Mouse (Mus musculus) embryonic facial prominence, embryonic 11.5 days (tissue): Measurements from ENCODE around the gene Prkag1. TPM values are rescaled to one million over a fixed set of nuclear protein-coding genes. Genes with fewer than 3 reads are reported as not detected.
"Not testable (repeated sequence)": the region's sequence is repeated elsewhere in the genome, so short reads cannot be mapped to it uniquely, and the experiment has no call there.

Experiments
- ATAC-seq: fragments of 200-750 bp; cut with Nextera tagmentation; replicated peaks from 2 replicates; pipeline ENCODE4 v1.8.0; 2017; ENCODE audit warnings: low read depth; ENCODE audit not compliant: insufficient number of reproducible peaks, low FRiP score, low TSS enrichment
- DNase-seq: peaks from one replicate; pipeline ENCODE4 v3.0.0-alpha.2; 2015; ENCODE audit warnings: low spot score
- H3K27ac ChIP-seq: fragments of 300-500 bp; sonication (generic); replicated peaks from 2 replicates; pipeline ENCODE4 v1.5.1; 2014; ENCODE audit warnings: mild to moderate bottlenecking, low read depth, low read length, control low read depth
- H3K27me3 ChIP-seq: fragments of 300-500 bp; sonication (generic); 2 replicates; pipeline ENCODE4 v1.6.1; 2014; ENCODE audit warnings: mild to moderate bottlenecking, low read length, moderate library complexity, mixed read lengths; ENCODE audit not compliant: control insufficient read depth, insufficient read depth
- H3K36me3 ChIP-seq: fragments of 300-500 bp; sonication (generic); replicated peaks from 2 replicates; pipeline ENCODE4 v1.6.1; 2014; ENCODE audit warnings: low read depth, mild to moderate bottlenecking, low read length, moderate library complexity, mixed read lengths; ENCODE audit not compliant: control insufficient read depth, insufficient read depth
- H3K4me1 ChIP-seq: fragments of 300-500 bp; sonication (generic); 2 replicates; pipeline ENCODE4 v1.6.1; 2014; ENCODE audit warnings: low read length, mixed read lengths; ENCODE audit not compliant: control insufficient read depth, insufficient read depth
- H3K4me2 ChIP-seq: fragments of 300-500 bp; sonication (generic); 2 replicates; pipeline ENCODE4 v1.6.1; 2014; ENCODE audit warnings: low read depth, mild to moderate bottlenecking, control low read depth, low read length, moderate library complexity
- H3K4me3 ChIP-seq: fragments of 300-500 bp; sonication (generic); 2 replicates; pipeline ENCODE4 v1.5.1; 2014; ENCODE audit warnings: low read depth, low read length, control low read depth
- H3K9ac ChIP-seq: fragments of 300-500 bp; sonication (generic); replicated peaks from 2 replicates; pipeline ENCODE4 v1.6.1; 2014; ENCODE audit warnings: mild to moderate bottlenecking, control low read depth, low read length
- H3K9me3 ChIP-seq: fragments of 300-500 bp; sonication (generic); replicated peaks from 2 replicates; pipeline ENCODE4 v1.6.1; 2016; ENCODE audit warnings: mild to moderate bottlenecking, low read length, inconsistent platforms, mixed read lengths; ENCODE audit not compliant: control insufficient read depth
- WGBS: fragments of 180-500 bp; shearing (Covaris S2); extraction: QIAGEN DNeasy Blood & Tissue Kit; methylation state at CpG from one replicate; pipeline ENCODE4 v1.1.7; 2014; 5-methylcytosine and 5-hydroxymethylcytosine counted together
- polyA plus RNA-seq: library from polyadenylated mRNA; unstranded; fragments of >200 nt; fragmentation: Nextera tagmentation; extraction: Ambion mirVana; gene quantifications from 2 replicates; pipeline ENCODE4 v1.2.1, GENCODE M21; 2014

The Prkag1 gene
- polyA plus RNA-seq, 1 experiment from 2014 or later, result 69.8 TPM

DNA sequence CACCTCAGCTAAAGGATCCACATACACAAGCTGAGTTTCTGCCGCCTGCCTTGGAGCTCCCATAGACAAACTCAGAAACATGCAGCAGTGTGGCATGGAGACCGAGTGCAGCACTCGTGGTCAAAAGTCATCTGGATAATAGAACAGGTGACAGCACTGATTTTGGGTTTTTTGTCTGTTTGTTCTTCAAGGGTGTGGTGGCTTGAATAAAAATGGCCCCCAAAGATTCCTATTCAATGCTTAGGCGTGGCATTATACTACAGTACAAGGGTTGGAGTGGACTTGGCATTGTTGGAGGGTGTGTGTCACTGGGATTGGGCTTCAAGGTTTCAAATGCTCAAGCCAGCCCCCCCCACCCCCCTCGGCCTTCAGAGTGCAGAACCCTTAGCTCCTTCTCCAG is 9.2 kb downstream of the Prkag1 start:
- DNase-seq (no peak), ATAC-seq (no peak)
- Histone ChIP-seq H3K36me3 (no peaks in the 10 kb centered on the region), H3K4me3 (no peak overlapping the region), H3K9me3 (no peaks in the 10 kb centered on the region), H3K9ac (no peak overlapping the region), H3K27me3 (no peaks in the 10 kb centered on the region), H3K4me2 (no peak overlapping the region), H3K27ac (no peak overlapping the region), H3K4me1 (no peaks in the 10 kb centered on the region)
- WGBS, result 89% methylated on average over 5 of the region's 5 CpGs

DNA sequence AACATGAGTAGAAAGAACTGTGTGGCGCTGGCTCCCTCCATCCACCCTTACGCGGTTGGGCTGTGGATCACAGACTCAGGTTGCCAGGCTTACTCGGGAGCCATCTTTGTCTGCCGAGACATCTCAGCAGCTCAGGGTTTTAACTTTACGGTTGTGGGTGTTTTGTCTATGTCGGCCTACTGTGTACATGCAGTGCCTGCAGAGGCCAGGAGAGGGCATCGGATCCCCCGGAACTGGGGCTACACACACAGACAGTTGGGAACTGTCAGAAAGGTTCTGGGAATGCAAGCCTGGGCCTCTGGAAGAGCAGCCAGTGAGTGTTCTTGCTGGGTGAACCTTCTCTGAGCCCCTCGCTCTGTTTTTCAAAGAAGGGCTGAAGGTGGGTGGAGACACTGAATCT is 9.9 kb downstream of the Prkag1 start:
- no peaks in the 10 kb centered on the region for H3K27me3 ChIP-seq
- no peak overlapping the region for H3K4me2 ChIP-seq
- no peak for ATAC-seq
- DNase-seq, result no peak
- no peak overlapping the region for H3K9ac ChIP-seq
- 28% methylated on average over 10 of the region's 10 CpGs for WGBS
- H3K4me1 ChIP-seq, result no peaks in the 10 kb centered on the region
- H3K27ac ChIP-seq, result no peak overlapping the region
- no peaks in the 10 kb centered on the region for H3K36me3 ChIP-seq
- H3K4me3 ChIP-seq, result no peak overlapping the region
- no peaks in the 10 kb centered on the region for H3K9me3 ChIP-seq

DNA sequence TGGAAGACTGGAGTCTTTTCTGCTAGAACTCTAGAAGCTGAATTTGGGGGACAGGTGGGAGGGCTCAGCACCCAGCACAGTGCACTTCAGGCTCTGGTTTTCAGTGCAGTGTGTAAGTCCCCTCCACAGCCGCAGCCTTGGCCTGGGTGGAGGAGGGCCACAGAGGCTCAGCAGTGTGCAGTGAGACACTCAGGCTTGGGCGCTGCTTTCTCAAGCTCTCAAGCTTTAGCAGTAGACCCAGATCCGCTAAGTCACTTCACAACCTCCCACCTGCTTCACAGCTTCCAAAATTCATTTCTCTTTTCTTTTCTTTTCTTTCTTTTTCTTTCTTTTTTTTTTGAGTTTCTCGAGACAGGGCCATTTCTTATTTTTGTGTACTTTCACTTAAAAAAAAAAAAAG is 10.4 kb downstream of the Prkag1 start:
- DNase-seq (no peak), ATAC-seq (no peak)
- no peaks in the 10 kb centered on the region for H3K36me3 ChIP-seq
- H3K4me1 ChIP-seq, result no peaks in the 10 kb centered on the region
- H3K9me3 ChIP-seq, result no peaks in the 10 kb centered on the region
- H3K4me2 ChIP-seq, result no peak overlapping the region
- no peak overlapping the region for H3K9ac ChIP-seq
- no peak overlapping the region for H3K4me3 ChIP-seq
- 89% methylated on average over 4 of the region's 4 CpGs for WGBS
- no peaks in the 10 kb centered on the region for H3K27me3 ChIP-seq
- no peak overlapping the region for H3K27ac ChIP-seq

DNA sequence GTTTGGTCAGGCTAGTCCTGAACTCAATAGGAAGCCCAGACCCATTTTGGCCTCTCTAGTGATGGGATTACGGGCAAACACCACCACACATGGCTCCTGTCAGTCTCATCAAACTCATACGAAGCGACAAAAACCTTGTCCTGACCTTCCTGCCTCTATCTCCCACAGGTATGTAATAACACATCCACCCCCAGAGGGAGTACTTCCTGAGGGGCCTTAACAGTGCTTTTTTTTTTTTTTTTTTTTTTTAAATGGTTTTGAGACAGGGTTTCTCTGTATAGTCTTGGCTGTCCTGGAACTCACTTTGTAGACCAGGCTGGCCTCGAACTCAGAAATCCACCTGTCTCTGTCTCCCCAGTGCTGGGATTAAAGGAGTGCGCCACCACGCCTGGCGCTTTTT is 13.2 kb downstream of the Prkag1 start:
- 91% methylated on average over 7 of the region's 7 CpGs for WGBS
- H3K9me3 ChIP-seq, result no peaks in the 10 kb centered on the region
- DNase-seq (no peak), ATAC-seq (no peak)
- H3K4me1 ChIP-seq, result no peaks in the 10 kb centered on the region
- H3K4me3 ChIP-seq, result no peak overlapping the region
- no peaks in the 10 kb centered on the region for H3K27me3 ChIP-seq
- no peak overlapping the region for H3K27ac ChIP-seq
- no peak overlapping the region for H3K4me2 ChIP-seq
- peaks cover 3% of the 10 kb centered on the region; the same call in 1 of the 2 replicates for H3K36me3 ChIP-seq
- H3K9ac ChIP-seq, result no peak overlapping the region

DNA sequence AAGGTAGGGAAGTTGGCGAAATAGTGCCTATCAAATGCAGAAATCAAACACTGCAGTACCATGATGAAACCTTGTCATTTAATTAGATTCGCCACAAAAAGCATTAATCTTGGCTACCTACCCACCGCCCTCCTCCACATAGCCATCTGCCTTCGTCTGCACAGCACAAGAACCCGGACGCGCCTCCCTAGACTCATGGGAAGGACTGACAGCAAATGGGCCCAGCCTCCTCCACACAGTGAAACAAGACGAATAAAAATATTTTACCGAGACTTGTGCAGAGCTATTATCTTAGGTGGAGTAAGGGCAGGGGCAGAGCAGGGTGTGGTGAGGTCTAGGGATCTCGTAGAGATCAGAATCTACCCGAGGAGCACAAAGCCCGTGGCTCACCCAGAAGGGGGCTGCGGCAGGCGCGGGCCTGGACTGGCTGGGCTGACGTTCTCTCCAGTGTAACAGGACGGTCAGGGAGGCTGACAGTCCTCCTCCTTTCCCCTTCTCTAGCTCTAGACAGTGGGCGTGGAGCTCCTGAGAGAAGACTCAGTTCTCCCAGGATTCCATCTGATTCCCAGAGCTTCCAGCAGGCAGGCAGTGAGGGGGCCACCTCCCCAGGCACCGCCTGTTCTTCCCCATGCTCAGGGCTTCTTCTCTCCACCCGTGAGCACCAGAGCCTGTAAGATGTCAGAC is 18.4 kb downstream of the Prkag1 start:
- Histone ChIP-seq H3K27ac (no peak overlapping the region), H3K9me3 (no peaks in the 10 kb centered on the region), H3K4me1 (peaks cover 2% of the 10 kb centered on the region; the same call in 1 of the 2 replicates), H3K36me3 (peaks cover 5% of the 10 kb centered on the region; the same call in 1 of the 2 replicates), H3K4me3 (no peak overlapping the region), H3K9ac (no peak overlapping the region), H3K4me2 (no peak overlapping the region), H3K27me3 (peaks cover 20% of the 10 kb centered on the region)
- DNase-seq (no peak), ATAC-seq (no peak)
- 84% methylated on average over 20 of the region's 20 CpGs for WGBS

DNA sequence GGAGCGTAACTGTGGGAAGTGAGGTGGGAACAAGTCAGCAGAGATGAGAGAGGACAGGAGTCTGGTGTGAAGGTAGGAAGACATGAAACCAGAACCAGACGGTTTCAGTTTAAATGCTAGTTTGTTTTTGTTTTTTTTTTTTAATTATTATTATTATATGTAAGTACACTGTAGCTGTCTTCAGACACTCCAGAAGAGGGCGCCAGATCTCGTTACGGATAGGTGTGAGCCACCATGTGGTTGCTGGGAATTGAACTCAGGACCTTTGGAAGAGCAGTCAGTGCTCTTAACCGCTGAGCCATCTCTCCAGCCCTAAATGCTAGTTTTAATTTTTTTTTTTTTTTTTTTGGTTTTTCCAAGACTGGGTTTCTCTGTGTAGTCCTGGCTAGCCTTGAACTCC is 21.1 kb downstream of the Prkag1 start:
- DNase-seq, H3K9ac ChIP-seq, H3K4me2 ChIP-seq, H3K36me3 ChIP-seq, H3K9me3 ChIP-seq, ATAC-seq, H3K4me3 ChIP-seq, H3K27ac ChIP-seq: not testable (repeated sequence)
- Histone ChIP-seq H3K4me1 (peaks cover 16% of the 10 kb centered on the region), H3K27me3 (peaks cover 47% of the 10 kb centered on the region)
- WGBS, result 71% methylated on average over 6 of the region's 6 CpGs

DNA sequence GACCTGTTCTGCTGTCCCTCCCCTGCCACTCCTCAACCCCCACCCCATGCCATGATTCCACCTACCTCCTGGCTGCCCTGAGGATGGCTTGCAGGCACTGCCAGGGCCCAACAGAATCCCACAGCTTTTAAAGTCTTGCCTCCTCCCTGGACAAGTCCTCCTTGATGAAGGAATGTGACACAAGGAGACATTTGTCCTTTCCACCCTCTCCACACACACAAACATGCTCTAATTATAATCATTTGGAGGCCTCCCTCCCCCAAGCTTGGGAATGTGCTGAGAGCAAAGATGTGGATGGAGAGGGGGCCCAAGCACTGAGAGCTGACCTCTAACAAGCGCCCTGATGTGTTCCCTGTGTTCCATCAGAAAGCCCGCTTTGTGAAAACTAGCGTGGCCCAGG is 21.9 kb downstream of the Prkag1 start, which contains the start of gene Ddn:
Gene Ddn, minus strand, starts transcription at position 101 of the 400 bp plus-strand sequence.
- Histone ChIP-seq H3K27ac (no peak within 1 kb of the TSS), H3K36me3 (peaks cover 5% of the 10 kb centered on the region; the same call in 1 of the 2 replicates), H3K4me3 (no peak within 1 kb of the TSS; the same call in 1 of the 2 replicates), H3K4me2 (no peak within 1 kb of the TSS), H3K27me3 (peaks cover 55% of the 10 kb centered on the region), H3K9me3 (no peaks in the 10 kb centered on the region), H3K4me1 (peaks cover 16% of the 10 kb centered on the region), H3K9ac (no peak within 1 kb of the TSS)
- ATAC-seq, result no peak
- no peak for DNase-seq
- WGBS, result 51% methylated on average over 3 of the region's 3 CpGs

DNA sequence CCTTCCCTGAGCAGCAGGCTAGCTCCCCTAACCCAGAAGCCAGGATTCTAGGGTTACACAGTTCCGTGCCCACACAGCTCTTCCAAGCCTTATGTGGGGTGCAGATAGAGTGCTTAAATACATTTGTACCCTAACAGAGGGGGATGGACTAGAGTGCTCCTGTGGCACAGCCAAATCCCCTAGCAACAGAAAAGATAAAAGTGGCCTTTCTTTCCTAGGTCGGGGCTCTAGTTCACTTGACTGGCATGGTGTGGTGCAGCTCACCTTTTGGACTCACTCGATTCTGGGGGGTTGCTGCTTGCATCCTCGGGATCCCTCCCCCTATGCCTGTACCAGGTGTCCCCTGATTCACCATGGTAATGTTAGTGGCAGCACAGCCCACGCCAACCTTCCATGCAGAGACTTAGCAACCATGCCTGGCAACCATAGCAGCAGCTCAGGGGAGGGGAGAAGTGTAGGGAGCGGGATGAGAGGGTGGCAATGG is 22.6 kb downstream of the Prkag1 start:
- H3K4me1 ChIP-seq, result peaks cover 16% of the 10 kb centered on the region
- H3K4me3 ChIP-seq, result no peak overlapping the region
- H3K27me3 ChIP-seq, result peaks cover 62% of the 10 kb centered on the region
- WGBS, result 15% methylated on average over 6 of the region's 6 CpGs
- 0 out of 2 replicates have a peak, but pooled peaks cover 3% of the 10 kb centered on the region for H3K36me3 ChIP-seq
- no peak overlapping the region for H3K4me2 ChIP-seq
- H3K9me3 ChIP-seq, result no peaks in the 10 kb centered on the region
- ATAC-seq (no peak), DNase-seq (no peak)
- H3K9ac ChIP-seq, result no peak overlapping the region
- no peak overlapping the region for H3K27ac ChIP-seq
